Mouse (Mus musculus) lung, adult 2 months (tissue): ENCODE results near the gene Rpn2.

ENCODE experiments used
- CTCF ChIP-seq: fragments of 200-500 bp; IDR thresholded peaks from 2 replicates; pipeline ENCODE4 v1.5.1; 2011; ENCODE audit warnings: mild to moderate bottlenecking, low read length, control low read depth; ENCODE audit not compliant: insufficient read depth
- POLR2A ChIP-seq: fragments of 200-500 bp; IDR thresholded peaks from 2 replicates; pipeline ENCODE4 v1.6.1; 2011; ENCODE audit warnings: low read depth, mild to moderate bottlenecking, control low read depth, low read length, borderline replicate concordance; ENCODE audit errors: extremely low read depth

- TF ChIP-seq CTCF = no peak
- no peak for TF ChIP-seq POLR2A
These were observed 29.0 kb downstream of the Rpn2 start for GRCm38 (mm10) chr2:157307715-157308265.
